Mouse (Mus musculus) midbrain, embryonic 12.5 days (tissue): ENCODE measurements at regions not wholly inside any gene's neighbourhood (a gene's known extent, or its start where the extent isn't known, plus 50 kb on each side); places are given as distances from the start of the nearest gene placed in this dataset.

Experiments used
- ATAC-seq: fragments of 200-750 bp; cut with Nextera tagmentation; 2 replicates; pipeline ENCODE4 v1.8.0; 2017; ENCODE audit warnings: low read depth, moderate TSS enrichment, moderate library complexity; ENCODE audit not compliant: low FRiP score
- H3K27ac ChIP-seq: fragments of 300-500 bp; sonication (generic); replicated peaks from 2 replicates; pipeline ENCODE4 v1.5.1; 2016; ENCODE audit warnings: mild to moderate bottlenecking
- H3K27me3 ChIP-seq: fragments of 300-500 bp; sonication (generic); 2 replicates; pipeline ENCODE4 v1.6.1; 2016; ENCODE audit warnings: mild to moderate bottlenecking
- H3K36me3 ChIP-seq: fragments of 300-500 bp; sonication (generic); 2 replicates; pipeline ENCODE4 v1.6.1; 2016
- H3K4me1 ChIP-seq: fragments of 300-500 bp; sonication (generic); 2 replicates; pipeline ENCODE4 v1.6.1; 2016
- H3K4me2 ChIP-seq: fragments of 300-500 bp; sonication (generic); replicated peaks from 2 replicates; pipeline ENCODE4 v1.6.1; 2016; ENCODE audit warnings: mild to moderate bottlenecking, moderate library complexity
- H3K4me3 ChIP-seq: fragments of 300-500 bp; sonication (generic); 2 replicates; pipeline ENCODE4 v1.5.1; 2016; ENCODE audit warnings: mild to moderate bottlenecking
- H3K9ac ChIP-seq: fragments of 300-500 bp; sonication (generic); replicated peaks from 2 replicates; pipeline ENCODE4 v1.6.1; 2016; ENCODE audit warnings: mild to moderate bottlenecking, moderate library complexity
- H3K9me3 ChIP-seq: fragments of 300-500 bp; sonication (generic); 2 replicates; pipeline ENCODE4 v1.6.1; 2016; ENCODE audit warnings: mild to moderate bottlenecking
- WGBS: fragments of 180-500 bp; shearing (Covaris S2); methylation state at CpG from one replicate; pipeline ENCODE4 v1.1.7; 2016; 5-methylcytosine and 5-hydroxymethylcytosine counted together

DNA sequence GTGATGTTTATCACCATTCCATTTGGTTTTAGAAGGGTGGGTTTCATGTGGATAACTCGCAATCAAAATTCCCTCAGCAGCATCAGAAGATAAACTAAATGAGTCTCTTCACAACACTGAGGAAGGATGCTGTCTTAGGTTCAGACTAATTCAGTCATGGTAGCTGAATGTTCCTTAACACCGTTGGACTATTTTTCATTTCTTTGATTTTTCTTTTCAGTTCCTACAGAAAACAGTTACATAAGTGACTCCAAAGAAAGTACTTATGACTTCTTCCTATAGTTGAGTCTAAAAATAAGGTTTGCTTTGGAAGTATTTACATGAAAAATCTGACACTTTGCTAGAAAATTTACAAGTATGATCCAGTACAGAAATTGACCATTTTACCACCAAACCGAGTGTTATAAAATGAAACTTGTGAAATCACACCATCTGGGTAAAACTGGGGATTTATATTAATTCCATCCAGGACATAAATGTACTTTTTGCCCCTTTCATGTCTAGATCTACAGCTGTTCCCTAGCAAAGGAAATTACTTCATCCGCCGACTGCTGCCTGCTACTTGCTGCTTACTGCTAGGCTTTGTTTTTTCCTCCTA lies 430.3 kb downstream of the Lipi start:
- ATAC-seq, result no peak
- H3K27ac ChIP-seq, result no peak overlapping the region
- WGBS, result 85% methylated on average over 5 of the region's 5 CpGs

More for the DNA sequence above, 430.3 kb downstream of the Lipi start:
- Histone ChIP-seq H3K36me3 (no peaks in the 10 kb centered on the region), H3K9me3 (no peaks in the 10 kb centered on the region), H3K4me3 (no peak overlapping the region), H3K27me3 (no peaks in the 10 kb centered on the region), H3K4me2 (no peak overlapping the region), H3K4me1 (no peaks in the 10 kb centered on the region), H3K9ac (no peak overlapping the region)
